Mouse (Mus musculus) MEL (cell line): ENCODE results near the gene Plpp6. TPM values are rescaled to one million over a fixed set of nuclear protein-coding genes. Genes with fewer than 3 reads are reported as not detected.

Source experiments
- DNase-seq: peaks from one replicate; pipeline ENCODE4 v3.0.0; 2011; ENCODE audit warnings: low read depth, low spot score
- H3K27ac ChIP-seq: 2 replicates; pipeline ENCODE4 v1.5.1; 2012; ENCODE audit warnings: low read depth, mild to moderate bottlenecking, control low read depth, low read length, moderate library complexity; ENCODE audit not compliant: control insufficient read depth
- H3K27me3 ChIP-seq, 2 experiments: fragments of 150-350 bp in 1 of 2; sonication (generic) in 1 of 2; 2 replicates each; pipeline ENCODE4 v1.6.1; 2012; ENCODE audit warnings: low read length in 2 of 2, mild to moderate bottlenecking in 2 of 2, improper control_type of control experiment in 1 of 2, moderate library complexity in 1 of 2; ENCODE audit not compliant: insufficient read depth in 2 of 2, control insufficient read depth in 1 of 2
- H3K36me3 ChIP-seq, 2 experiments: 2 replicates each; pipeline ENCODE4 v1.6.1; 2012 to 2014; ENCODE audit warnings: low read length in 2 of 2, improper control_type of control experiment in 1 of 2, inconsistent platforms in 1 of 2, mild to moderate bottlenecking in 1 of 2; ENCODE audit not compliant: insufficient read depth in 2 of 2, control insufficient read depth in 1 of 2
- H3K4me1 ChIP-seq, 2 experiments: fragments of 150-350 bp in 1 of 2; sonication (generic) in 1 of 2; 2 replicates each; pipeline ENCODE4 v1.6.1; 2012; ENCODE audit warnings: low read length in 2 of 2, improper control_type of control experiment in 1 of 2, mild to moderate bottlenecking in 1 of 2; ENCODE audit not compliant: insufficient read depth in 2 of 2, control insufficient read depth in 1 of 2
- H3K4me3 ChIP-seq, 2 experiments: fragments of 150-350 bp in 1 of 2; sonication (generic) in 1 of 2; 2 replicates each; pipeline ENCODE4 v1.5.1; 2012; ENCODE audit warnings: low read depth in 2 of 2, low read length in 2 of 2, mild to moderate bottlenecking in 2 of 2, moderate library complexity in 2 of 2, control low read depth in 1 of 2, improper control_type of control experiment in 1 of 2; ENCODE audit not compliant: control insufficient read depth in 1 of 2, insufficient read depth in 1 of 2
- H3K79me2 ChIP-seq: 2 replicates; pipeline ENCODE4 v1.6.1; 2012; ENCODE audit warnings: mild to moderate bottlenecking, low read length, moderate library complexity; ENCODE audit not compliant: control insufficient read depth, poor library complexity, insufficient read depth
- H3K9ac ChIP-seq: 2 replicates; pipeline ENCODE4 v1.6.1; 2012; ENCODE audit warnings: low read depth, mild to moderate bottlenecking, control low read depth, low read length, moderate library complexity; ENCODE audit not compliant: control insufficient read depth, poor library complexity, severe bottlenecking
- H3K9me3 ChIP-seq: fragments of 150-350 bp; sonication (generic); replicated peaks from 2 replicates; pipeline ENCODE4 v1.6.1; 2012; ENCODE audit warnings: mild to moderate bottlenecking, low read length, improper control_type of control experiment, moderate library complexity; ENCODE audit not compliant: insufficient read depth
- BHLHE40 ChIP-seq: IDR thresholded peaks from 2 replicates; pipeline ENCODE4 v1.6.1; 2012; ENCODE audit warnings: low read depth, mild to moderate bottlenecking, inconsistent platforms, low read length, improper control_type of control experiment, borderline replicate concordance
- CHD1 ChIP-seq: IDR thresholded peaks from 2 replicates; pipeline ENCODE4 v1.6.1; 2012; ENCODE audit warnings: low read depth, mild to moderate bottlenecking, inconsistent platforms, low read length, improper control_type of control experiment
- CTCF ChIP-seq, 3 experiments: IDR thresholded peaks in 2 of 3; conservative IDR thresholded peaks in 1 of 3; 2 replicates each; pipeline ENCODE4 v1.5.1; 2011 to 2012; ENCODE audit warnings: low read length in 3 of 3, low read depth in 2 of 3, mild to moderate bottlenecking in 2 of 3, improper control_type of control experiment in 1 of 3, inconsistent platforms in 1 of 3, mixed read lengths in 1 of 3, moderate library complexity in 1 of 3; ENCODE audit not compliant: control insufficient read depth in 1 of 3, insufficient read depth in 1 of 3, poor library complexity in 1 of 3, severe bottlenecking in 1 of 3
- E2F4 ChIP-seq: IDR thresholded peaks from 2 replicates; pipeline ENCODE4 v1.6.1; 2011; ENCODE audit warnings: low read depth, low read length, improper control_type of control experiment, borderline replicate concordance
- ELF1 ChIP-seq: IDR thresholded peaks from 2 replicates; pipeline ENCODE4 v1.6.1; 2014; ENCODE audit warnings: low read depth, mild to moderate bottlenecking, inconsistent platforms, low read length, improper control_type of control experiment, moderate library complexity
- ETS1 ChIP-seq: IDR thresholded peaks from 2 replicates; pipeline ENCODE4 v1.6.1; 2012; ENCODE audit warnings: low read depth, mild to moderate bottlenecking, inconsistent platforms, low read length, improper control_type of control experiment, moderate library complexity
- GATA1 ChIP-seq: IDR thresholded peaks from 2 replicates; pipeline ENCODE4 v1.6.1; 2011; ENCODE audit warnings: low read depth, low read length, improper control_type of control experiment
- JUND ChIP-seq: IDR thresholded peaks from 2 replicates; pipeline ENCODE4 v1.6.1; 2011; ENCODE audit warnings: low read depth, mild to moderate bottlenecking, improper control_type of control experiment, low read length
- MAFK ChIP-seq: IDR thresholded peaks from 2 replicates; pipeline ENCODE4 v1.6.1; 2011; ENCODE audit warnings: low read depth, mild to moderate bottlenecking, low read length, improper control_type of control experiment, borderline replicate concordance
- MEF2A ChIP-seq: IDR thresholded peaks from 2 replicates; pipeline ENCODE4 v1.6.1; 2014; ENCODE audit warnings: low read depth, mild to moderate bottlenecking, inconsistent platforms, low read length, improper control_type of control experiment; ENCODE audit not compliant: poor library complexity, insufficient replicate concordance, severe bottlenecking; ENCODE audit errors: extremely low read depth
- POLR2AphosphoS2 ChIP-seq: IDR thresholded peaks from 2 replicates; pipeline ENCODE4 v1.6.1; 2011; ENCODE audit warnings: low read length, improper control_type of control experiment
- RCOR1 ChIP-seq: IDR thresholded peaks from 2 replicates; pipeline ENCODE4 v1.6.1; 2012; ENCODE audit warnings: low read depth, mild to moderate bottlenecking, inconsistent platforms, low read length, improper control_type of control experiment
- SIN3A ChIP-seq: IDR thresholded peaks from 2 replicates; pipeline ENCODE4 v1.6.1; 2012; ENCODE audit warnings: low read length, improper control_type of control experiment, inconsistent platforms
- SMC3 ChIP-seq: IDR thresholded peaks from 2 replicates; pipeline ENCODE4 v1.6.1; 2011; ENCODE audit warnings: low read depth, low read length, improper control_type of control experiment
- TBP ChIP-seq: IDR thresholded peaks from 2 replicates; pipeline ENCODE4 v1.8.0; 2011; ENCODE audit warnings: low read depth, low read length, improper control_type of control experiment
- UBTF ChIP-seq: IDR thresholded peaks from 2 replicates; pipeline ENCODE4 v1.6.1; 2012; ENCODE audit warnings: low read depth, mild to moderate bottlenecking, inconsistent platforms, low read length, improper control_type of control experiment, moderate library complexity, borderline replicate concordance; ENCODE audit not compliant: insufficient read depth
- USF2 ChIP-seq, 2 experiments: IDR thresholded peaks; 2 replicates each; pipeline ENCODE4 v1.6.1; 2011 to 2012; ENCODE audit warnings: improper control_type of control experiment in 2 of 2, low read length in 2 of 2, borderline replicate concordance in 1 of 2, inconsistent platforms in 1 of 2, low read depth in 1 of 2, mild to moderate bottlenecking in 1 of 2; ENCODE audit not compliant: insufficient read depth in 1 of 2
- polyA plus RNA-seq, 2 experiments: library from polyadenylated mRNA; stranded (reverse) in 1 of 2; unstranded in 1 of 2; fragments of >175 nt in 1 of 2; fragments of >200 nt in 1 of 2; gene quantifications; 2 replicates each; pipeline versions ENCODE4 v1.2.1 to v1.2.4; 2012; ENCODE audit warnings: low replicate concordance in 2 of 2, low read depth in 1 of 2; ENCODE audit not compliant: insufficient read length in 2 of 2, insufficient read depth in 1 of 2, missing spikeins in 1 of 2
- total RNA-seq: library from RNA; depleted of rRNA; stranded (reverse); fragments of 300-350 nt; gene quantifications from 2 replicates; pipeline ENCODE4 v1.2.3, GENCODE M21; 2012

The Plpp6 gene
- total and polyA plus RNA-seq, 3 experiments: 0.08 to 1.9 TPM; not detected in 1

DNA sequence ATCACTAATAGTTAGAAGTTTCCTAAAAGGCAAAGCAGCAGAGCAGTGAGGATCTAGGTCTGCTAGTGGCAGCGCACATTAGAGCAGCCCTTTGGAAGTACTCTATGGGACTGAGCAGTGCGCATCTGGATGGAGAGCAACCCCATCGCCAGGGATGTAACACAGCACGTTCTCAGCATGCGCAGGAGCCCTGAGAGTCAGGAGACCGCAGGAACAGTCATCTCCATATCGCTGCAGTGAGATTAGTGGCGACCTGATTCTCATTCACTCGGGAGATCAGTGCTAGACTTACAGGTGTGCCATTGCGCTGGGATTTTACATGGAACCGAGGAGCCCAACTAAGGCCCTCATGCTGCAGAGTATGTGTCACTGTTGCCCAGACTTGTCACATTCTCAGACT, 45.3 kb downstream of the Plpp6 start:
- no peaks in the 10 kb centered on the region for H3K27me3 ChIP-seq
- no peak overlapping the region for H3K9ac ChIP-seq
- H3K27ac ChIP-seq: no peak overlapping the region
- H3K79me2 ChIP-seq: peaks cover 2% of the 10 kb centered on the region; the same call in 1 of the 2 replicates
- H3K4me1 ChIP-seq: no peaks in the 10 kb centered on the region
- TF ChIP-seq ELF1 (no peak), CTCF (IDR thresholded peaks at IDR 0.05 in 2 of 3, conservative IDR thresholded peaks at IDR 0.05 in 1 of 3; ENCODE audit: control insufficient read depth in 1 of 3, insufficient read depth in 1 of 3, low read depth in 2 of 3, low read length in 3 of 3, poor library complexity in 1 of 3, severe bottlenecking in 1 of 3) (no peak), RCOR1 (no peak), BHLHE40 (no peak), UBTF (no peak), POLR2AphosphoS2 (no peak)
- DNase-seq: no peak
- no peak overlapping the region for H3K4me3 ChIP-seq
- no peaks in the 10 kb centered on the region for H3K9me3 ChIP-seq
- H3K36me3 ChIP-seq: peaks cover 3 to 47% of the 10 kb centered on the region in 2 experiments

DNA sequence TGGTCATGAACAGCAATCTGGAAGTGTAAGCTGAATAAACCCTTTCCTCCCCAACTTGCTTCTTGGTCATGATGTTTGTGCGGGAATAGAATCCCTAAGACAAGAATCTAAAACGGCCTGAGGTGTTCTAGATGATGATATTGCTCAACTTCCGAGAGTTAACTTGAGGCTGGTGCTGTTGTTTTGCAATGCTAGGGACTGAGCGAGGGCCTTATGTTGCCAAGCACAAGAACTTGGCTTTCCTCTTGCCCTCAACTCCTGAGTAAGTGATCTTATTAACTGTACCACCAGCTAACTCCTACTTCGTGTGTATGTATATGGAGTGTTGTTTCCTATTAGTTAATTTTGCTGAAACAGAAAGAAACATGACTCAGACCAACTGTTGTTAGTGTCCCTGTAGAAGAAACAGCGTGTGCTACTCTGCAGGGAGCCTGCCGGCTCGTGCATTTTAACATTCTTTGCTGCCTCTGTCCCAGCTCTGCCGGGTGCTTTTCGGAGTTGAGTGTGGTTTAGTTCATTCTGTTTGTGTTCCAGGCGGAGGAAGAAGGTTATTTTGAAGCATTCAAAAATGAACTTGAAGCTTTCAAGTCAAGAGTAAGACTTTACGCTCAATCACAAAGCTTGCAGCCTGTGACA, 47.7 kb downstream of the Plpp6 start:
- H3K79me2 ChIP-seq: no peaks in the 10 kb centered on the region
- no peak for DNase-seq
- no peak overlapping the region for H3K27ac ChIP-seq
- H3K9me3 ChIP-seq: no peaks in the 10 kb centered on the region
- H3K4me1 ChIP-seq: peaks cover 6 to 8% of the 10 kb centered on the region in 2 experiments
- TF ChIP-seq USF2 (IDR thresholded peaks at IDR 0.05; ENCODE audit: borderline replicate concordance in 1 of 2, insufficient read depth in 1 of 2, low read depth in 1 of 2, low read length in 2 of 2): no peak
- no peak for TF ChIP-seq CTCF (IDR thresholded peaks at IDR 0.05 in 2 of 3, conservative IDR thresholded peaks at IDR 0.05 in 1 of 3; ENCODE audit: control insufficient read depth in 1 of 3, insufficient read depth in 1 of 3, low read depth in 2 of 3, low read length in 3 of 3, poor library complexity in 1 of 3, severe bottlenecking in 1 of 3)
- TF ChIP-seq UBTF: no peak
- TF ChIP-seq ELF1: no peak
- TF ChIP-seq TBP: no peak
- TF ChIP-seq E2F4: no peak
- no peak for TF ChIP-seq RCOR1
- no peak for TF ChIP-seq SIN3A
- no peak overlapping the region for H3K9ac ChIP-seq
- no peak overlapping the region for H3K4me3 ChIP-seq
- no peaks in the 10 kb centered on the region for H3K27me3 ChIP-seq
- H3K36me3 ChIP-seq: peaks cover 17 to 43% of the 10 kb centered on the region in 2 experiments

DNA sequence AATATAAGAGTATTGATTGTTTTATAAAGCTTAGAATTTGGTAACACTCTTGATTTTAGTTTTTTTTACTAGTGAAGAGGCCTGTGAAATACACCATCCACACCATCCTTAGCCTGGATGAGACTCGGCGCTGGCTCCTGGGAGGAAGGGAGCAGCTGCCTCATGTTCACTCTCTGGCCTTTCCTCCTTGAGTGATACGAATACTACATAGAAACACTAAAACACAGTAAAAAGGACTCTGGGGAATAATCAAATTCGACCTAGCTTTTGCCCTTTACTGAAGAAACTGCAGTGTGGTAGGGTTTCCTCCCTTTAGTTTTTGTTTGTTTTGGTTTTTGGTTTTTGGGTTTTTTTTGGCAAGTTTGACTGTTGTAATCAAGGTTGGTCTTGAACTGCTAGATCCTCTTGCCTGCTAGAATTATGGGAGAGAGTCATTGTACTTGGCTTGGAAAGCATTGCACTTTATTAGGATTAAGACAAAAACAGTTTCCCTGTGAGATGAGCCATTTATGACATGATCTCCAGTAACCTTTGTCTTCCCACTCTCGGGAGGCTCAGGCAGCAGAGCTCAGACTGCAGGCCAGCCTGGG, 50.8 kb downstream of the Plpp6 start:
- no peaks in the 10 kb centered on the region for H3K27me3 ChIP-seq
- peaks cover 17 to 31% of the 10 kb centered on the region in 2 experiments for H3K36me3 ChIP-seq
- no peak overlapping the region for H3K4me3 ChIP-seq
- no peak for DNase-seq
- no peaks in the 10 kb centered on the region for H3K79me2 ChIP-seq
- TF ChIP-seq E2F4: no peak
- TF ChIP-seq SMC3: no peak
- TF ChIP-seq MAFK: no peak
- TF ChIP-seq JUND: no peak
- no peak for TF ChIP-seq ETS1
- no peak for TF ChIP-seq UBTF
- TF ChIP-seq MEF2A: no peak
- TF ChIP-seq CHD1: no peak
- no peak for TF ChIP-seq RCOR1
- no peak for TF ChIP-seq GATA1
- no peak overlapping the region for H3K9ac ChIP-seq
- peaks cover 6 to 8% of the 10 kb centered on the region in 2 experiments for H3K4me1 ChIP-seq
- no peak overlapping the region for H3K27ac ChIP-seq
- no peaks in the 10 kb centered on the region for H3K9me3 ChIP-seq
